Mouse (Mus musculus) olfactory bulb, adult 2 months (tissue): Measurements from ENCODE around the gene Gpr155.

Experiments used
- CTCF ChIP-seq: fragments of 200-500 bp; IDR thresholded peaks from 2 replicates; pipeline ENCODE4 v1.5.1; 2012; ENCODE audit warnings: low read depth, mild to moderate bottlenecking, low read length, moderate library complexity; ENCODE audit not compliant: insufficient read depth
- POLR2A ChIP-seq: fragments of 200-500 bp; IDR thresholded peaks from 2 replicates; pipeline ENCODE4 v1.6.1; 2012; ENCODE audit warnings: mild to moderate bottlenecking, low read depth, low read length, moderate library complexity; ENCODE audit not compliant: insufficient read depth

DNA sequence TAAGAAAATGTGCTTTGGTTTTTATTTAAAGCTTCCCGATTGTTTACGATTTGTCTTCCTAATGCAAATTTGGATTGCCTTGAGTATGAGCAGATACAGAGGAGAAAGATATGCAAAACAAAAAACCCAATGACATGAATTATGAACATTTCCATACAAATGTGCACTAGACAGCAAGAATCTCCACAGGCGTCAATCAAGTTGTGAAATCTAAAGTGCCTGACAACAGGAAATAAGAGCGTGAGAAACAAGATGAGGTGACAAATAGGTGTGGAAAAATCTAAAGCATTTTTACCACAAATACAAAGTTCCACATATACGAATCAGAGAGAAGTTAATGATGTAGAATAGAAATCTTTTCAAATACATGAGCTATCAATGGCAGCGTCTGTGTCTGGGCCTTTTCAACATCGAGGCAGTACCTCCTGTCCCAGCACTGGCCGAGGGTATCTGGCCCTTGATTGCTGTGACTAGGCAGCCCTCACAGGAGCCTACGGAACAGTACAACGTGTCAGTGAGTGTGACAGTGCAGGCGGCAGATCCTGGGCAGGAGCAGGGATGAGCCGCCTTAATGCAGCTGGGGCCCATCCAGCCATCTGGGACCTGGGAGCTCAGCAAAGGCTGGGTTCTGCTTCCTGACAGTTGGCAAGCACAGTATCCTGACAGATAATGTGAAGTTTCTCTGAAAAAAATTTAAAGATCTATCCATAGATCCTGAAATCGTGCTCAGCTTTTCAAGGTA, 39.9 kb downstream of the Gpr155 start:
- TF ChIP-seq POLR2A = no peak
- TF ChIP-seq CTCF = no peak
